23 mouse cellular contexts compared by ENCODE assay signal in the genomic region with DNA sequence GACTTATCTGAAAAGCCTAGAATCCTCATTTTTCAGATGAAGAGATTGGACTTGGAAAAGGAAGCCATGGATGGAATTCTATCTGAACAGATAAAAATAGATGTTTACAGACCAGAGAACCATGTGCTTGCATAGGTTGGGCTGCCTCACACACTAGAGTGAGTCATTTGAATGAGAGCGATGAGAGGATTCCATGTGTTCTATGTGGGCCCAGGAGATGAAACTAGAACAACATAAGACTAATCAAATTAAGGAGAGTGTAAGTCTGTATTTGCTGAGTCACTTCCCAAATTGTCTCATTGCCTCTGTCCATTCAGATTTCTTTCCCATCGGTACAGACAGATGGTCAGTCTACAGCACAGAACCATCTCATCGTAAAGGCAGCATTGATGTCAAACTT.
"Had no signal": no experiment of that assay in that cellular context is flagged by ENCODE, and none has a peak within 500 bp of the region (broad histone marks: within the 10 kb centered on the region; RNA-seq: fewer than 3 reads in every experiment).

No protein-coding gene starts in this region.

- H3K4me3 ChIP-seq: gastrocnemius, adult 2 months; heart, embryonic 10.5 days; heart, embryonic 12.5 days; hindbrain, embryonic 10.5 days; hindbrain, embryonic 12.5 days; intestine, embryonic 15.5 days; left cerebral cortex, adult 2 months; limb, embryonic 13.5 days; limb, embryonic 15.5 days; liver, embryonic 12.5 days had no signal

- H3K27ac ChIP-seq: gastrocnemius, adult 2 months; heart, embryonic 10.5 days; hindbrain, embryonic 10.5 days; hindbrain, embryonic 12.5 days; hindbrain, embryonic 14.5 days; intestine, embryonic 15.5 days; limb, embryonic 13.5 days; limb, embryonic 15.5 days; liver, embryonic 12.5 days; liver, embryonic 14.5 days had no signal

- DNase-seq: gastrocnemius, adult 2 months; gastrocnemius, postnatal 10 days; gastrocnemius, postnatal 25 days; heart, adult 18-20 months; heart, postnatal 10 days; heart, postnatal 4 days; kidney, adult 18-20 months; kidney, adult 8-10 months; kidney, postnatal 10 days; kidney, postnatal 25 days; kidney, postnatal 4 days; left cerebral cortex, postnatal 4 days had no signal
